Mouse (Mus musculus): ENCODE measurements around the gene Bcl2l1. TPM values are rescaled to one million over a fixed set of nuclear protein-coding genes. Genes with fewer than 3 reads are reported as not detected.

Gene Bcl2l1
- polyA plus RNA-seq, 1 experiment from 2014 or later, result 155 TPM

GRCm38 (mm10) chr2:152739842-152740260 lies 91.7 kb downstream of the Bcl2l1 start:
- H3K27ac ChIP-seq (replicated peaks), result peak overlapping the region; percentile 68; the same call in 1 of the 2 replicates
- H3K4me1 ChIP-seq (replicated peaks), result peaks cover 54% of the 10 kb centered on the region
- peak overlapping the region; percentile 75; the same call in 1 of the 2 replicates for H3K4me2 ChIP-seq
- no peaks in the 10 kb centered on the region for H3K36me3 ChIP-seq
- ATAC-seq (ENCODE audit: low FRiP score, low read depth), result no peak
- no peak overlapping the region for H3K9ac ChIP-seq
- H3K27me3 ChIP-seq, result no peaks in the 10 kb centered on the region
- H3K9me3 ChIP-seq, result no peaks in the 10 kb centered on the region
- H3K4me3 ChIP-seq, result no peak overlapping the region
- WGBS, result 27% methylated on average over 3 of the region's 3 CpGs

GRCm38 (mm10) chr2:152739031-152739841 lies 92.3 kb downstream of the Bcl2l1 start:
- Histone ChIP-seq H3K27ac (replicated peaks) (peak overlapping the region; percentile 68), H3K4me3 (peak overlapping the region; percentile 47), H3K4me2 (peak overlapping the region; percentile 75), H3K9me3 (no peaks in the 10 kb centered on the region), H3K27me3 (no peaks in the 10 kb centered on the region), H3K4me1 (replicated peaks) (peaks cover 60% of the 10 kb centered on the region), H3K36me3 (no peaks in the 10 kb centered on the region), H3K9ac (peak overlapping the region; percentile 39)
- 1% methylated on average over 32 of the region's 36 CpGs for WGBS
- peak; percentile 12 for ATAC-seq (ENCODE audit: low FRiP score, low read depth)

GRCm38 (mm10) chr2:152738341-152738740 lies 93.2 kb downstream of the Bcl2l1 start:
- 56% methylated on average over 2 of the region's 2 CpGs for WGBS
- no peaks in the 10 kb centered on the region for H3K27me3 ChIP-seq

GRCm38 (mm10) chr2:152737306-152738221 lies 94.0 kb downstream of the Bcl2l1 start:
- Histone ChIP-seq H3K9me3 (no peaks in the 10 kb centered on the region), H3K9ac (peak overlapping the region; percentile 30), H3K27me3 (no peaks in the 10 kb centered on the region), H3K36me3 (no peaks in the 10 kb centered on the region), H3K4me1 (replicated peaks) (peaks cover 63% of the 10 kb centered on the region), H3K4me2 (peak overlapping the region; percentile 75), H3K4me3 (peak overlapping the region; percentile 47), H3K27ac (replicated peaks) (peak overlapping the region; percentile 68)
- no peak for ATAC-seq (ENCODE audit: low FRiP score, low read depth)
- 11% methylated on average over 10 of the region's 10 CpGs for WGBS

More at GRCm38 (mm10) chr2:152738341-152738740, 93.2 kb downstream of the Bcl2l1 start:
- 0 out of 2 replicates have a peak overlapping the region, but pooled peaks have one; percentile 30 for H3K9ac ChIP-seq
- no peak for ATAC-seq (ENCODE audit: low FRiP score, low read depth)
- peaks cover 63% of the 10 kb centered on the region for H3K4me1 ChIP-seq (replicated peaks)
- peak overlapping the region; percentile 68 for H3K27ac ChIP-seq (replicated peaks)
- H3K9me3 ChIP-seq, result no peaks in the 10 kb centered on the region
- peak overlapping the region; percentile 47 for H3K4me3 ChIP-seq
- no peaks in the 10 kb centered on the region for H3K36me3 ChIP-seq
- peak overlapping the region; percentile 75 for H3K4me2 ChIP-seq

- Histone ChIP-seq H3K36me3 (no peaks in the 10 kb centered on the region), H3K4me1 (replicated peaks) (peaks cover 59% of the 10 kb centered on the region), H3K27me3 (no peaks in the 10 kb centered on the region), H3K27ac (replicated peaks) (peak overlapping the region; percentile 68), H3K4me2 (peak overlapping the region; percentile 75), H3K9me3 (no peaks in the 10 kb centered on the region), H3K9ac (peak overlapping the region; percentile 60), H3K4me3 (peak overlapping the region; percentile 47)
- WGBS, result under 1% methylated on average over 22 of the region's 22 CpGs
- ATAC-seq (ENCODE audit: low FRiP score, low read depth), result no peak
Observed at GRCm38 (mm10) chr2:152736748-152737147, 94.8 kb downstream of the Bcl2l1 start.

DNA sequence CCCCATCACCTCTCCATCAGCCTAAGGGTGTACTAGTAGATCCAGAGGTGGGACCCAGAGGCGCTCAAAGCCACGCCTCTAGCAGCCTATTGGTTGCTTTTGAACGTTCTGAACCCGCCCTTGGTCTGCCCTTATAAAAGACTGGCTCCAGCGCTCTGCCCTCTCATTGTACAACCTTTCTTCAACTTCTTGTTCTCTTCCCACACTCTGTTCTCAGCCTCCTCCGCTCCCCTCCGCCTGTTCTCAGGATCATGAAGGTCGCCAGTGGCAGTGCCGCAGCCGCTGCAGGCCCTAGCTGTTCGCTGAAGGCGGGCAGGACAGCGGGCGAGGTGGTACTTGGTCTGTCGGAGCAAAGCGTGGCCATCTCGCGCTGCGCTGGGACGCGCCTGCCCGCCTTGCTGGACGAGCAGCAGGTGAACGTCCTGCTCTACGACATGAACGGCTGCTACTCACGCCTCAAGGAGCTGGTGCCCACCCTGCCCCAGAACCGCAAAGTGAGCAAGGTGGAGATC lies 95.4 kb downstream of the Bcl2l1 start, which contains the start of gene Id1:
Gene Id1, plus strand, starts transcription at position 162 of the 512 bp plus-strand sequence.
- peak within 1 kb of the TSS; percentile 47 for H3K4me3 ChIP-seq
- peak within 1 kb of the TSS; percentile 75 for H3K4me2 ChIP-seq
- ATAC-seq (ENCODE audit: low FRiP score, low read depth), result peak; percentile 78
- H3K4me1 ChIP-seq (replicated peaks), result peaks cover 53% of the 10 kb centered on the region
- H3K9ac ChIP-seq, result peak within 1 kb of the TSS; percentile 60
- WGBS, result under 1% methylated on average over 28 of the region's 28 CpGs
- H3K27me3 ChIP-seq, result no peaks in the 10 kb centered on the region
- peak within 1 kb of the TSS; percentile 72 for H3K27ac ChIP-seq (replicated peaks)
- no peaks in the 10 kb centered on the region for H3K9me3 ChIP-seq
- H3K36me3 ChIP-seq, result no peaks in the 10 kb centered on the region

GRCm38 (mm10) chr2:152734984-152735383 lies 96.5 kb downstream of the Bcl2l1 start:
- Histone ChIP-seq H3K4me1 (replicated peaks) (peaks cover 55% of the 10 kb centered on the region), H3K9ac (peak overlapping the region; percentile 3; the same call in 1 of the 2 replicates), H3K36me3 (no peaks in the 10 kb centered on the region), H3K27me3 (no peaks in the 10 kb centered on the region), H3K27ac (replicated peaks) (peak overlapping the region; percentile 72), H3K4me3 (peak overlapping the region; percentile 47), H3K4me2 (peak overlapping the region; percentile 75), H3K9me3 (no peaks in the 10 kb centered on the region)
- WGBS, result 0% methylated on average over 28 of the region's 28 CpGs
- peak; percentile 91 for ATAC-seq (ENCODE audit: low FRiP score, low read depth)

- H3K4me3 ChIP-seq, result peak overlapping the region; percentile 47
- H3K27me3 ChIP-seq, result no peaks in the 10 kb centered on the region
- peak overlapping the region; percentile 75 for H3K4me2 ChIP-seq
- 0 out of 2 replicates have a peak overlapping the region, but pooled peaks have one; percentile 3 for H3K9ac ChIP-seq
- H3K9me3 ChIP-seq, result no peaks in the 10 kb centered on the region
- peak overlapping the region; percentile 70 for H3K27ac ChIP-seq (replicated peaks)
- WGBS, result 10% methylated on average over 10 of the region's 10 CpGs
- H3K4me1 ChIP-seq (replicated peaks), result peaks cover 56% of the 10 kb centered on the region
- H3K36me3 ChIP-seq, result no peaks in the 10 kb centered on the region
- no peak for ATAC-seq (ENCODE audit: low FRiP score, low read depth)
Observed at GRCm38 (mm10) chr2:152734501-152734900, 97.0 kb downstream of the Bcl2l1 start.

DNA sequence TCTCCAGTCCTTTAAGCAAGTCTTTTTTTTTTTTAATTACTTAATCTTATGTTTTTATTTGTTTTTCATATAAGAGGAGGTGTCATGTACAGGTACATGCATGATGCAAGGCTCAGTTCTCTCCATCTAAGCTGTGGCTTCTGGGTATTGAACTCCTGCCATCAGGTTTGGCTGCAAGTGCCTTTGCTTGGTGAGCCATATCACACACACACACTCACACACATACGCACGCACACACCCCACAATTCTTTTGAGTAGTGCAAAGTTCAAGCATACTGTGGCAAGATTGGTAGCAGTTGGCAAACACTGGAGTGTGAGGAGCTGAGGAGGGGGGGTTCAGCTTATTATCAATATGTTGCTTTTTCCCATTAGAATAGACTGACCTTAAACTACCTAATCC lies 98.3 kb downstream of the Bcl2l1 start:
- H3K9me3 ChIP-seq, result no peaks in the 10 kb centered on the region
- H3K36me3 ChIP-seq, result no peaks in the 10 kb centered on the region
- H3K4me2 ChIP-seq, result no peak overlapping the region
- ATAC-seq (ENCODE audit: low FRiP score, low read depth), result no peak
- no peak overlapping the region for H3K27ac ChIP-seq (replicated peaks)
- 84% methylated on average over 2 of the region's 2 CpGs for WGBS
- peaks cover 51% of the 10 kb centered on the region for H3K4me1 ChIP-seq (replicated peaks)
- no peak overlapping the region for H3K4me3 ChIP-seq
- no peak overlapping the region for H3K9ac ChIP-seq
- no peaks in the 10 kb centered on the region for H3K27me3 ChIP-seq
